Mouse (Mus musculus): ENCODE results near the gene Adarb1. TPM values are rescaled to one million over a fixed set of nuclear protein-coding genes. Genes with fewer than 3 reads are reported as not detected.

The Adarb1 gene
- polyA plus RNA-seq, 1 experiment: 22.4 TPM

DNA sequence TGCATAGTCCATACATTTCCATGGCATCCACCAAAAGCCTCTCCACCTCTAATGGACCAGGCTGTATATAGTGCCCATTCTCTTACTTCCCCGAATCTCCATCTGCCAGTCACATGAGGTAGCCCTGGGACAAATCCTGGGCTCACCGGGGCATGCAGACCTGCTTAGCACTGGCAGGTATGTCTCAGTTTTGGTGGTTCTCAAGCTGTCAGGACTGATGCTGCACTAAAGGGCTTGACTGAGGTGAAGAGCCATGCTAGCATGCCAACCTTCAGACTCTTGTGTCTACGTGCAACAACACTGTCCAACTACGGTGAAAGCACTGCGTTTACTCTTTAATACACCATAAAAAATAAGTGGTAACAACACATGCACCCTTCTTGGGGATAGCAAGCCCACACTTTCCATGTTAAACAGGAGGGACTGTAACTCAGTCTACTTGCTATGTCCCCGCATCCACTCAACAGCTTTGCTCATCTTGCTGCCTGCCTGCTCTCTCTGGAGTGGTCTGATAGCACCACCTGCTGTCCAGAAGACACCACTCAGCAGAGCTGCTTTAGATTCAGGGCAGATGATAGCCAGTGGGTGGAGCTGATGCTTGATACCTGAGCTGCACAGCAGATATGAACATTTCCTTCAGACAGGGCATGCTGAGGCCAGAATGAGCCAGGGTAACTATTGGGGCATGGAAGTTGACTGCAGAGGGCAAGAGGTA is 64.9 kb downstream of the Adarb1 start:
- DNase-seq (ENCODE audit: low read depth): peak; percentile 91
- TF ChIP-seq POLR2A (IDR thresholded peaks at IDR 0.05; ENCODE audit: borderline replicate concordance, extremely low read depth, insufficient read depth, insufficient read length, poor library complexity, severe bottlenecking) (no peak), CTCF (IDR thresholded peaks at IDR 0.05; ENCODE audit: borderline replicate concordance, extremely low read depth, insufficient read depth, insufficient read length) (peak; percentile 93)

DNA sequence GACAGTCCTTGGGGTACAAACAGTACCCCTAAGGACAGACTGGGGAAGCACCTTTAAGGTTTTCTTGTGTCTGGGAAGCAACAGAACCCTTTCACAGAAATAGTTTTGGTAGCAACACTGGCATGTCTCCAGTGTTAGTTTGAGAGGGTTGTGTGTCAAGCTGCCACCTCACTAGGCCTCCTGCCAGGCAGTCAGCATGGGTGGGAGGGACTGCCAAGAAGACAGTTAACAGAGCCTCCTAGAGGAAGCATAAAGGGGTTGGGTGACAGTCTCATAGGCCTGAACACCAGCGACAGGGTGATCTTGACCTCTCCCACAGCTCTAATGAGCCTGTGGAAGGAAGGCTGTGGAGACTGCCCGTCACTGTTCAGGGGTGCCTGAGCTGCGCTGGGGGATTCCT is 75.2 kb downstream of the Adarb1 start:
- peak; percentile 80 for DNase-seq (ENCODE audit: low read depth)
- TF ChIP-seq POLR2A (IDR thresholded peaks at IDR 0.05; ENCODE audit: borderline replicate concordance, extremely low read depth, insufficient read depth, insufficient read length, poor library complexity, severe bottlenecking): no peak
- TF ChIP-seq CTCF (IDR thresholded peaks at IDR 0.05; ENCODE audit: borderline replicate concordance, extremely low read depth, insufficient read depth, insufficient read length): no peak

DNA sequence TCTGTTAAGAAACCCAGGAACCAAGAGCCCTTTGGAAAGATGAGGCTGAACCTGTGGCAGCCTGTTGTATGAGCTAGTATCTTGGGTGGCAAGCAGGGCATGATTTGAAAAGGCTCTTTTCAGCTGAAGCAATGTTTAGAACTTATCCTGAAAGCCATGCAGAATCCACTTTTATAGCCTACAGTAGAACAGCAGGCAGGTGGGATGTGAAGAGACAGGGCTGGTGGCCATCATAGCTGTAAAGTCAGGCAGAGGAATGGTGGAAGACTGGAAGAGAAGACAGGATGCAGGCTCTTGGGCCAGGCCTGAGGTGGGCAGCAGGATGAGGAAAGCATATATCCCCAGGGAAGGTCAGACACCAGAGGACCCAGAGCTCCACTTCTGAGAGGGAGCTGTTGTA is 76.4 kb downstream of the Adarb1 start:
- DNase-seq (ENCODE audit: low read depth): no peak
- TF ChIP-seq CTCF (IDR thresholded peaks at IDR 0.05; ENCODE audit: borderline replicate concordance, extremely low read depth, insufficient read depth, insufficient read length) (no peak), POLR2A (IDR thresholded peaks at IDR 0.05; ENCODE audit: borderline replicate concordance, extremely low read depth, insufficient read depth, insufficient read length, poor library complexity, severe bottlenecking) (no peak)

DNA sequence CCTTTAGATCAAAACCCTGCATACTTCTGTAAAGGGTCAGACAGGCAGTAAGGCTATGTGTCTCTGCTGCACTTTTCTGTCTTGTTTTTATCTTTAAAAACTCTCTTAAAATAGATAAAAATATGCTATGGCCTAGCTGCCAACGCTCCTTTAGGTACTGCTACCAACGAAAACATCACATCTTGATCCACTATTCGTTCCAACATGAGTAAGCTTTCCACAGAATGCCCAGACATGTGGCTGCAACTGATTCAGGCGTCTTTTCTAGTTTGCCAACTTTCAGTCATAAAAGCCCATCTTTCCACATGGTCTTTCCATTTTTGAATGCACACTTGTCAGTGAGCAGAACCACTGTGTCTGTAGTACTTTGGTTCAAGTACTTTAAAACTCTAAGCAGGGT is 77.0 kb downstream of the Adarb1 start:
- TF ChIP-seq POLR2A (IDR thresholded peaks at IDR 0.05; ENCODE audit: borderline replicate concordance, extremely low read depth, insufficient read depth, insufficient read length, poor library complexity, severe bottlenecking) (no peak), CTCF (IDR thresholded peaks at IDR 0.05; ENCODE audit: borderline replicate concordance, extremely low read depth, insufficient read depth, insufficient read length) (no peak)
- no peak for DNase-seq (ENCODE audit: low read depth)

DNA sequence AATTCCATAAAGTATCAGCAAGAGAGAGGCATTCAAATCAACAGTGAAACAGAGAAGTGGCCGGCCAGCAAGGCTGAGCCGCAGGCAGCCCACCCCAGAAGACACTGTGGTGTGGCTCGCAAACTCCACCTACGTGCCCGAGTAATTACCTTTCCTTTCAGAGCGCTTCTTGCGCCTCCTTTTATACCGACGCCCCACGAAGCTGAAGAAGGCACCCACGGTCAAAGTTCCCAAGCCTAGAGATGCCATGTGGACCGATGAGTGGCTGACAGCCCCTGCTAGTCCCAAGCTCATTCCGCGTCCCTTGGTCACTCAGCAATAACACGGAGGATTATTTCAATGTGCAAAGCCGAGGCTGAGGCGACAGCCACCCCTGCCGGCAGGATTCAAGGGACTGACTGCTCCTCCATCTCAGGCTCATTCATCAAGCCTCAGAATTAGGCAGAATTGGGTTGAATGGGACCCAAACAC is 78.2 kb downstream of the Adarb1 start:
- DNase-seq (ENCODE audit: low read depth): peak; percentile 83

DNA sequence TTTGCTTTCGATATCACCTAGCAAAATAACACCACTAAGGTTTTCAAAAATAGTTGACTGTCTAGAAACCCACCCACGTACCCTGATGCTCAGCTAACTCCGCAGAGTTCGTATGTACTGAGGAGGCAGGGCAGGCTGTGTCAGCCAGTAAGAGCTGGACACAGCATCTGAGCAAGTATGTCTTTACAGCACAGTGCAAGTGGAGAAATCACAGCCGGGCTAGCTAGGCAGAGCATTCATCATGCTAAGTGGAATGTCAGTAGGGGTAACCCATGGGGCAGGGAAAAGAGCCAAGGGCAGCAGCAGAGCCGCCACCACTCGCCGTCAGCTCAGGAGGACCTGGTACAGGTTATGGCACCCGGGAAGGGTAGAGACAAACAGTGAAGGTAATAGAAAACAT is 84.6 kb downstream of the Adarb1 start:
- TF ChIP-seq POLR2A (IDR thresholded peaks at IDR 0.05; ENCODE audit: borderline replicate concordance, extremely low read depth, insufficient read depth, insufficient read length, poor library complexity, severe bottlenecking): no peak
- DNase-seq (ENCODE audit: low read depth): no peak

More for the DNA sequence above, 78.2 kb downstream of the Adarb1 start:
- no peak for TF ChIP-seq POLR2A (IDR thresholded peaks at IDR 0.05; ENCODE audit: borderline replicate concordance, extremely low read depth, insufficient read depth, insufficient read length, poor library complexity, severe bottlenecking)
- peak; percentile 56 for TF ChIP-seq CTCF (IDR thresholded peaks at IDR 0.05; ENCODE audit: borderline replicate concordance, extremely low read depth, insufficient read depth, insufficient read length)

DNA sequence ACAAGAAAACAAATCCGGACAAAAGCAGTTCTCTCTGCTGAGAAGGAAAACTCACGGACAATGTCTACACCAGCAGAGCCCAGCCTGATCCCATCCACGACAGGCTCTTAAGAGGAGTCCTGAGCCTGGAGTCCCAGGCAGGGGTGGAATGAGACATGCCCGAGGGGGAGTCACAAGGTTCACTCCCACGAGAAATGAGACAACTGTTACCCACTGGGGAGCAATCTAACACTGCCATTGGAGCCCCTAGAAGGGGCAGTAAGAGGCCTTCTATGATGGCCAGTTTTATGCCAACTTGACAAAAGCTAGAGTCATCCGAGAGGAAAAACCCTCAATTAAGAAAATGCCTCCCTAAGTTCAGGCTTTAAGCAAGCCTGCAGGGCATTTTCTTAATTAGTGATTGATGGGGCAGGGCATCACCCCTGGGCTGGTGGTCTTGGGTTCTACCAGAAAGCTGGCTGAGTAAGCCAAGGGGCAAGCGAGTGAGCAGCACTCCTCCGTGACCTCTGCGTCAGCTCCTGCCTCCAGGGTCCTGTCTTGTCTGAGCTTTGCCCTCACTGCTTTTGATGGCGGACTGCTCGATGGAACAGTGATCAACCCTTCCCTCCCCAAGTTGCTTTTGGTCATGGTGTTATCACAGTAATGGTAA is 88.5 kb downstream of the Adarb1 start:
- DNase-seq (ENCODE audit: low read depth): no peak
- TF ChIP-seq CTCF (IDR thresholded peaks at IDR 0.05; ENCODE audit: borderline replicate concordance, extremely low read depth, insufficient read depth, insufficient read length): no peak
- TF ChIP-seq POLR2A (IDR thresholded peaks at IDR 0.05; ENCODE audit: borderline replicate concordance, extremely low read depth, insufficient read depth, insufficient read length, poor library complexity, severe bottlenecking): no peak

DNA sequence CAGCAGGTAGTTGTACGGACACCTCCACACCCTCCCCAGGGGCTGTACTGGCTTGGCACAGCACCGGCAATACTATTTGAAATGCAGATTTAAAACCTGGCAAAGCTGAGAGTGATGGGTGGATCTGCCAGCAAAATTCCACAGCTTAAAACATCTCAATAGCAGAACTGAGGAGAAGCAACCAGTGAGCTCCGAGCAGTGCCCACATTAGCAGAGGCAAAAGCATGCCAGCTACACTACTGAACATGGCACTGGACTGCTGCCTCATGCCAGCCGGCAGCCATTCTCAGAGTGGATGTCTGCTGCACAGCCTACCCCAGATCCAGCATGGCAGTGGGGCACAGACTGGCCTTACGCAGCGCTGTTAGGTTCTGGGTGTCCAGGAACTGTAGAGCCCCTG is 93.4 kb downstream of the Adarb1 start:
- peak; percentile 59 for DNase-seq (ENCODE audit: low read depth)
- TF ChIP-seq POLR2A (IDR thresholded peaks at IDR 0.05; ENCODE audit: borderline replicate concordance, extremely low read depth, insufficient read depth, insufficient read length, poor library complexity, severe bottlenecking): no peak
- TF ChIP-seq CTCF (IDR thresholded peaks at IDR 0.05; ENCODE audit: borderline replicate concordance, extremely low read depth, insufficient read depth, insufficient read length): no peak

DNA sequence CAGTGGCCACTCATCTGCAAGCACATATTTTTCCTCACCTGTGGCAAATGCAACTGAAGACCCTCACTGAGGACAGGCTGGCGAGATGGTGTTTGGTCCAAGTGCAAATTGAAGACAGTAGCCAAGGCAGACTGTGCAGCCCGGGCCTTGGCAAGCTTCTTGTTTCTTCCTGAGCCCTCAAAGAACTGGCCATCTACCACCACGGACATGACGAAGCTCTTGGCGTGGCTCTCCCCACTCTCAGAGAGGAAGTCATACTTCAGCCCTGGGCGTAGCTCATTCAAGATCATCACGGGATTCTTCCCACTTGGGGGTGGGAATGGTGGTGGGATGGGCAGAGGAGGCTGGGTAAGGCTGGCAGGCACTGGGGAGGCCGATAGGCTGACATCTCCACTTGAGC is 96.5 kb downstream of the Adarb1 start:
- TF ChIP-seq CTCF (IDR thresholded peaks at IDR 0.05; ENCODE audit: borderline replicate concordance, extremely low read depth, insufficient read depth, insufficient read length) (no peak), POLR2A (IDR thresholded peaks at IDR 0.05; ENCODE audit: borderline replicate concordance, extremely low read depth, insufficient read depth, insufficient read length, poor library complexity, severe bottlenecking) (no peak)
- DNase-seq (ENCODE audit: low read depth): no peak

DNA sequence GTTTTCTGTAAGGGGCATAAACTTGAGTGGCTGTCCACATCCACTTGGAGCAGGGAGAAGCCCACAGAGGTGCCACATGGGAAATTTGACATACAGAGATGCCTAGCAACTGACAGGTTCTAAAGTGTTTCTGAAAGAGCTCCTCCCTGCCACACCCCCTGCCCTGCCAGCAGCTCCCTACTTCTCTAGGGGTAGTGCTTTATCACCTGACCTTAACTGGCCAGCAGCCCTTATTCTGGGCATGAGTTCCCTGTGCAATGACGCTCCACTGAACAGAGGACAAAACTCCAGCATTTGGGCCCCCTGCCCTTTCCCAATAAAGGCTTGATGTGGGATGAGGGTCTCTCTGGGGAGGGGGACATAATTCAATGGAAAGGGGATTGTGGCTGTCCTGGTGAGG is 97.1 kb downstream of the Adarb1 start:
- no peak for DNase-seq (ENCODE audit: low read depth)

DNA sequence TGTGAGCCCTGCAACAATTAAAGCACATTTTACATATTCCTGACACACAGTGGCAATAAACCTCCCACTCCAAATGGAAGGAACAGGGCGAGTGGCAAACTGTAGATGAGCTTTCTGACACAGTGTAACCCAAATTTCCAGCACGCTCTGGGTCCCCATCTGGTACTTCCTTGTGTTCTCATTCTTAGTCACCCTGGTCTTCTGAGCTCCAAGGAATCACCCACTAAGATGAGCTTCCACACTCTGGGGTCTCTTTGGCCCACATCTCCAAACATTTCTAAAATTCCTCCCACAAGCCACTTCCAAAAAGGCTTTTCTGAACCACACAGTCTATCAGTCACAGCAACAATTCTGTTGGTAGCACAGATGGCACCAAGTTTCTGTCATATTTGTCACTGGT is 102.4 kb downstream of the Adarb1 start:
- TF ChIP-seq POLR2A (IDR thresholded peaks at IDR 0.05; ENCODE audit: borderline replicate concordance, extremely low read depth, insufficient read depth, insufficient read length, poor library complexity, severe bottlenecking): no peak
- no peak for TF ChIP-seq CTCF (IDR thresholded peaks at IDR 0.05; ENCODE audit: borderline replicate concordance, extremely low read depth, insufficient read depth, insufficient read length)

More for the DNA sequence above, 97.1 kb downstream of the Adarb1 start:
- no peak for TF ChIP-seq POLR2A (IDR thresholded peaks at IDR 0.05; ENCODE audit: borderline replicate concordance, extremely low read depth, insufficient read depth, insufficient read length, poor library complexity, severe bottlenecking)
- no peak for TF ChIP-seq CTCF (IDR thresholded peaks at IDR 0.05; ENCODE audit: borderline replicate concordance, extremely low read depth, insufficient read depth, insufficient read length)

More for the DNA sequence above, 102.4 kb downstream of the Adarb1 start:
- DNase-seq (ENCODE audit: low read depth): peak; percentile 43

All from brain, embryonic 14.5 days (tissue).